Mouse (Mus musculus): ENCODE results near the gene Frk. TPM values are rescaled to one million over a fixed set of nuclear protein-coding genes. Genes with fewer than 3 reads are reported as not detected.
A peak's percentile ranks its signal among the peaks of the same experiment; 100 is the strongest.
"Not testable (repeated sequence)": the region's sequence is repeated elsewhere in the genome, so short reads cannot be mapped to it uniquely, and the experiment has no call there.

The Frk gene
- polyA plus RNA-seq, 1 experiment from 2014 or later = 5.3 TPM

DNA sequence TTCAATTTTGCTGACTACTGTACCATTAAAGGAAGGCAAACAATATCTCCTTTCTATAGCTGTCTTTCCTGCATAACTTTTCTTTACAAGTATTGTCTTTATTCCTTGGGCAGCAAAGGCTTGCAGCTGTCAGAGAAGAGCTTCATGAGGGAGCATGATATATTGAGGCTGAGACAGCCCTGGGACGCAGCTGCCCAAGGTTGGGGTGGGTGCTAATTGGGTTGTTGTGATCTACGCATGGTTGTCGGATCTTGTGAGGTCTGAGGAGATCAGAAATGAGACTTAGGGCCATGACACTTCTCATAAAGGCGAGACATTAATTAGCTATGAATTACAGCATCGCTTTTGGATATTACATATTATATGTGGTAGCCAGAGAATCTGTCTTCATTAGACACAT, 67.4 kb downstream of the Frk start:
- ATAC-seq = no peak
- Histone ChIP-seq H3K27me3 (replicated peaks; ENCODE audit: insufficient read depth, low read length) (no peaks in the 10 kb centered on the region), H3K4me3 (ENCODE audit: low read depth, low read length) (no peak overlapping the region), H3K36me3 (ENCODE audit: insufficient read depth, low read length) (no peaks in the 10 kb centered on the region), H3K4me1 (ENCODE audit: insufficient read depth, low read depth, low read length) (no peaks in the 10 kb centered on the region), H3K4me2 (replicated peaks; ENCODE audit: low read depth, low read length) (no peak overlapping the region), H3K27ac (ENCODE audit: low read length) (no peak overlapping the region), H3K9me3 (ENCODE audit: low read length) (no peaks in the 10 kb centered on the region), H3K9ac (replicated peaks; ENCODE audit: low read depth) (no peak overlapping the region)
- no peak for DNase-seq (ENCODE audit: low spot score)
- 80% methylated on average over 5 of the region's 5 CpGs for WGBS
- TF ChIP-seq CTCF (IDR thresholded peaks at IDR 0.05) (no peak), EP300 (IDR thresholded peaks at IDR 0.05) (no peak)

DNA sequence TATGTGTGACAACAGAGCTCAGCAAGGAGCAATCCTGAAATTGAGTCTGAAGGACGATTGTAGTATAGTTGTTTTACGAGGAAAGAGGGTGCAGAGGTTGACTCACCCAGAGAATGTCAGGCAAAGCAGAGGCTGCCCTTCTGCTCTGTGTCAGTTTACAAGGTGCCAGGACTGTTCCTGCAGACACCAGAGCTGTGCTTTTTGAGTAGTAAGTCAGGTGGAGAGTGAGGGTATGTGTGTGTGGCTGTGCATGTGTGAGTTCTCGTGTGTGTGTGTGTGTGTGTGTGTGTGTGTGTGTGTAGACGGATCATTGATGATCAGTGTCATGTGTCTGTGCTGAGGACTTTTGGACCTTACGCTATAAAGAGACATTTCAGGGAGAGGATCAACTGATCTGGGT, 68.4 kb downstream of the Frk start:
- TF ChIP-seq EP300 (IDR thresholded peaks at IDR 0.05) (no peak), CTCF (IDR thresholded peaks at IDR 0.05) (no peak)
- H3K9ac ChIP-seq (replicated peaks; ENCODE audit: low read depth) = no peak overlapping the region
- H3K4me2 ChIP-seq (replicated peaks; ENCODE audit: low read depth, low read length) = no peak overlapping the region
- no peak for DNase-seq (ENCODE audit: low spot score)
- H3K9me3 ChIP-seq (ENCODE audit: low read length) = no peaks in the 10 kb centered on the region
- no peaks in the 10 kb centered on the region for H3K36me3 ChIP-seq (ENCODE audit: insufficient read depth, low read length)
- 84% methylated on average over 5 of the region's 5 CpGs for WGBS
- H3K4me3 ChIP-seq (ENCODE audit: low read depth, low read length) = no peak overlapping the region
- H3K27ac ChIP-seq (ENCODE audit: low read length) = no peak overlapping the region
- H3K4me1 ChIP-seq (ENCODE audit: insufficient read depth, low read depth, low read length) = no peaks in the 10 kb centered on the region
- no peaks in the 10 kb centered on the region for H3K27me3 ChIP-seq (replicated peaks; ENCODE audit: insufficient read depth, low read length)
- no peak for ATAC-seq

DNA sequence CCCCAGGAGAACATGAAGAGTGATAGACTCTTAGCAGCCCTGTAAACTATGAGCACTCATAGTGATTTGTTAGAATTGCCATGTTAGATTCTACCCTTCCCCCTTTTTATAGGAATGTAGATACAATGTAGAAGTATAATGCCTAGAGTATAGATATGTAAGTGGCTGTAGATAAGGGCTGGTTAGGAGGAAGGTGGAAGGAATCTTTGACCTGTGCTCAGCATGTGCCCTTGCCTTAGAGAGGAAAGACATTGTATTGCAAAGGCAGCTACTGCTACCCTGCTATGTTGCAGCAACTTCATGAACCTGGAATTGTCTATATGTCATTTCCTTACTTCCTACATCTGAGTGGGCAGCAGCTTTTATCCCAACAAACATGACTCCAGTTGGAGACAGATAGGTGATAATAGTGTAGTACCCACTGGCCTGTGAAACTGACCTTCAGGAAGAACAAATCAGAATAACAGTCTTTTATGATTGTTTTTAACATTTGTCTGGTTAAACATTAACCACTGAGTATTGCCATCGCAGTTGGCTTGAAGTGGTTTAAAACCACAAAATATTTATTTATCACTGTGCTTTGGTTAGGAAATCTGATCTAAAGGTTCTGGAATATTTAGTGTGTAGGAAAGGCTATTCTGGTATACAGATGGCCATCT, 80.4 kb downstream of the Frk start:
- H3K4me1 ChIP-seq (ENCODE audit: insufficient read depth, low read depth, low read length) = no peaks in the 10 kb centered on the region
- no peak for ATAC-seq
- no peaks in the 10 kb centered on the region for H3K36me3 ChIP-seq (ENCODE audit: insufficient read depth, low read length)
- no peak overlapping the region for H3K4me2 ChIP-seq (replicated peaks; ENCODE audit: low read depth, low read length)
- no peak for DNase-seq (ENCODE audit: low spot score)
- no peak overlapping the region for H3K9ac ChIP-seq (replicated peaks; ENCODE audit: low read depth)
- H3K4me3 ChIP-seq (ENCODE audit: low read depth, low read length) = no peak overlapping the region
- no peaks in the 10 kb centered on the region for H3K9me3 ChIP-seq (ENCODE audit: low read length)
- 68% methylated on average over 1 of the region's 1 CpGs for WGBS
- H3K27ac ChIP-seq (ENCODE audit: low read length) = no peak overlapping the region
- H3K27me3 ChIP-seq (replicated peaks; ENCODE audit: insufficient read depth, low read length) = no peaks in the 10 kb centered on the region
- TF ChIP-seq EP300 (IDR thresholded peaks at IDR 0.05) (no peak), CTCF (IDR thresholded peaks at IDR 0.05) (no peak)

DNA sequence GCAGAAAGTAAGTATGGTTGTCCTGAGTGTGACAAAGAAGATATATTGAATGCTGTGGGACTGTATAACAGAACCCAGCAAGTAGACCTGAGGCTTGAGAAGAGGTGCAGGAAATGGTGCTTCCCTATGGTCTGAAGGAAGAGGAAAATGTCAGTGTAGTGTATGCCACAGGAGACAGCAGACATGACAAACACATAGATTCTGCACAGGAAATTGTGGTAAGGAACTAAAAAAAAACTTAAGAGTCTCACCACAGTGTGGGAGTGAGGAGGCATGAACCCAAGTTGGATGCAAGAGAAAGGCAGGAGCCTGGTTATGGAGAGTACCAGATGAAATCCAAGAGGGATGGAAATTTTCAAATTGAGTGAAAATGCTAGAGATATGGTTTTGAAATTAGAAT, 132.3 kb downstream of the Frk start:
- H3K4me3 ChIP-seq (ENCODE audit: low read depth, low read length) = no peak overlapping the region
- H3K4me2 ChIP-seq (replicated peaks; ENCODE audit: low read depth, low read length) = no peak overlapping the region
- H3K9me3 ChIP-seq (ENCODE audit: low read length) = no peaks in the 10 kb centered on the region
- H3K27ac ChIP-seq (ENCODE audit: low read length) = no peak overlapping the region
- H3K27me3 ChIP-seq (replicated peaks; ENCODE audit: insufficient read depth, low read length) = no peaks in the 10 kb centered on the region
- no peaks in the 10 kb centered on the region for H3K4me1 ChIP-seq (ENCODE audit: insufficient read depth, low read depth, low read length)
- no peak for ATAC-seq
- DNase-seq (ENCODE audit: low spot score) = no peak
- H3K9ac ChIP-seq (replicated peaks; ENCODE audit: low read depth) = no peak overlapping the region
- H3K36me3 ChIP-seq (ENCODE audit: insufficient read depth, low read length) = no peaks in the 10 kb centered on the region
- TF ChIP-seq EP300 (IDR thresholded peaks at IDR 0.05) (no peak), CTCF (IDR thresholded peaks at IDR 0.05) (no peak)

DNA sequence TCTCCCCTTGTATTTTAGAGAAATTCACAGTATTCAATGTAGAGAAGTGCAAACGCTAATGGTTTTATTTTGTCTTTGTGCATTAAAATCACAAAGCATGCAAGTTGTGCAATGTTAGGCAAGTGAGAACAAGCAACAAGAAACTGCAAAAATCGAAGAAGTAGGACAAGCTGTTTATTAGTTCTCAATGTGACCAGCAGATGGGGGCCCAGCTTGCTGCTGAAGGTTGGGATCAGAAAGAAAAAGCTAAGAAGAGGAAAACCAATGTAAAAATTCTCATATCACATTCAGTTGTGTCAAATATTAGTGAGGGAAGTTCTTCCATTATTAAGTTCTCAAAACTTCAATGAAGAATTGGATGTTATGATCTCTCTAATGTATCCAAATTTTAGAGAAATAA, 134.0 kb downstream of the Frk start:
- peak; percentile 23 for DNase-seq (ENCODE audit: low spot score)
- no peak for ATAC-seq
- H3K4me2 ChIP-seq (replicated peaks; ENCODE audit: low read depth, low read length) = no peak overlapping the region
- TF ChIP-seq EP300 (IDR thresholded peaks at IDR 0.05) (no peak), CTCF (IDR thresholded peaks at IDR 0.05) (peak; percentile 29)
- H3K27me3 ChIP-seq (replicated peaks; ENCODE audit: insufficient read depth, low read length) = no peaks in the 10 kb centered on the region
- no peak overlapping the region for H3K27ac ChIP-seq (ENCODE audit: low read length)
- no peaks in the 10 kb centered on the region for H3K9me3 ChIP-seq (ENCODE audit: low read length)
- H3K4me3 ChIP-seq (ENCODE audit: low read depth, low read length) = no peak overlapping the region
- no peaks in the 10 kb centered on the region for H3K4me1 ChIP-seq (ENCODE audit: insufficient read depth, low read depth, low read length)
- no peak overlapping the region for H3K9ac ChIP-seq (replicated peaks; ENCODE audit: low read depth)
- no peaks in the 10 kb centered on the region for H3K36me3 ChIP-seq (ENCODE audit: insufficient read depth, low read length)
- 52% methylated on average over 2 of the region's 2 CpGs for WGBS

DNA sequence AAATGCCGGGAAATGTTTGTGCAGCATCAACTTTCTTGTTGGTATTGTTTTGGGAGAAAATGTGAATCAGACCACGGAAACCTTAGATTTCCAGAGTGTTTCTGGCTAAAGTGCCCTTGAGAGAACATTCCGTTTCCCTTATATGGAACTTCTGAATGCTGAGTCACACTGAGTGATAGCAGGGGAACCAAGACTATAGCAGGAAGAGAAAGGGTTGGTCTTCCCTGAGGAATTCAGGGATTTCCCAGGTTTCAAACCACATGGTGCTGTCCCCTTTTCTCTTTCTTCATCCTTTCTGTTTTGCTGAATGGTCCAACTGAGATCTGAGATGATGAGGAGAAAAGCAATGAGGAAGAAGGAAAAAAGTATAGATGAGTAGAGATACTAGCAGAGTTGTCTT, 135.3 kb downstream of the Frk start:
- no peaks in the 10 kb centered on the region for H3K27me3 ChIP-seq (replicated peaks; ENCODE audit: insufficient read depth, low read length)
- no peak overlapping the region for H3K4me3 ChIP-seq (ENCODE audit: low read depth, low read length)
- H3K27ac ChIP-seq (ENCODE audit: low read length) = no peak overlapping the region
- no peaks in the 10 kb centered on the region for H3K4me1 ChIP-seq (ENCODE audit: insufficient read depth, low read depth, low read length)
- no peaks in the 10 kb centered on the region for H3K9me3 ChIP-seq (ENCODE audit: low read length)
- H3K36me3 ChIP-seq (ENCODE audit: insufficient read depth, low read length) = no peaks in the 10 kb centered on the region
- 37% methylated on average over 3 of the region's 3 CpGs for WGBS
- peak; percentile 47 for DNase-seq (ENCODE audit: low spot score)
- no peak overlapping the region for H3K4me2 ChIP-seq (replicated peaks; ENCODE audit: low read depth, low read length)
- no peak for ATAC-seq
- H3K9ac ChIP-seq (replicated peaks; ENCODE audit: low read depth) = no peak overlapping the region
- TF ChIP-seq EP300 (IDR thresholded peaks at IDR 0.05) (peak; percentile 17; the same call in 1 of the 2 replicates), CTCF (IDR thresholded peaks at IDR 0.05) (no peak)

DNA sequence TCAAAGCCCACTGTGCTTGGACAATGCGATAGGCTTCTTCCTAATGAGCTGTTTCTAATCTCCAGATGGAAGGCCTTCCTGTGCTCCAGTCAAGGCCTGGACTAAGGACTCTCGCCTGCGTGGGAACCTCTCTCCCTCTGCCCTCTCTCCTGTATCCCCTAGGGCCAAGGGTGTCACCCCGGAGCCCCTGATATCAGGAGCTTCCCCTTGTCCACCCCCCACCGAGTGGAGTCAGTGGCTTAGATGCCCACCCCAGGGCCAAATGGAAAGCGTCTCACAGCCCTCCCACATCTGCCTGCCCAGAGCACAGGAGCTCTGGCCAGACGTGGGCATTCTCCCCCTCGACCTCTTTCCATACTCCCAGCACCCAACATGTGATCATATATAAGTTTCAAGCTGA, 137.3 kb downstream of the Frk start:
- H3K36me3 ChIP-seq (ENCODE audit: insufficient read depth, low read length); H3K9me3 ChIP-seq (ENCODE audit: low read length); H3K27me3 ChIP-seq (replicated peaks; ENCODE audit: insufficient read depth, low read length); H3K27ac ChIP-seq (ENCODE audit: low read length); H3K4me1 ChIP-seq (ENCODE audit: insufficient read depth, low read depth, low read length); ATAC-seq; H3K4me2 ChIP-seq (replicated peaks; ENCODE audit: low read depth, low read length); H3K4me3 ChIP-seq (ENCODE audit: low read depth, low read length); DNase-seq (ENCODE audit: low spot score); H3K9ac ChIP-seq (replicated peaks; ENCODE audit: low read depth): not testable (repeated sequence)
- 80% methylated on average over 8 of the region's 8 CpGs for WGBS
